Mouse (Mus musculus): ENCODE results near the gene Gm20388. TPM values are rescaled to one million over a fixed set of nuclear protein-coding genes. Genes with fewer than 3 reads are reported as not detected.

Gene Gm20388
- polyA plus RNA-seq, 1 experiment from 2014 or later = 47.1 TPM

DNA sequence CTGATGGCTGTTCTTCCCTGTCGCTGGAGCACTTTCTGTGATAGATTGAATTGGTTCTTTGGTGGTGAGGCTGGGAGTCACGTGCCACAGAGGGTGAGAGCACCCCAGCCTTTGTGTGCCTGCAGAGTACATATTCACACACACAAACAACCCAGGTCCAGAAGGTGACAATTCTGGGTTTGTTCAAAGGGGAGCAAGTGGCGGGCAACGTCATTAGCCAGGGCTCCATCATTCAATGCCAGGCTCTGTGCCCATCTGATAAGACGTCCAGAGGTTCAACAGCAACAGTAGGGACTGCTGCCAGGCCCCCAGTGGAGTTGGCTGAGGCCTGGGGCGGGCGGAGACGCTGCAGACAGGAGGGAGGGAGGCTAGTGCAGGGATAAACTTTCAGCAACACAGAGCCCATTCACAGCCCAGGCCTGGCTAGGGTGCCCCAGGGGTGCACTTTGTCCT, 1253.4 kb downstream of the Gm20388 start:
- 40% methylated on average over 8 of the region's 8 CpGs for WGBS (ENCODE audit: missing documents)
- Histone ChIP-seq H3K4me3 (ENCODE audit: inconsistent target) (no peak overlapping the region), H3K27ac (no peak overlapping the region), H3K79me2 (ENCODE audit: inconsistent target) (no peaks in the 10 kb centered on the region), H3K36me3 (ENCODE audit: inconsistent target) (no peaks in the 10 kb centered on the region)

DNA sequence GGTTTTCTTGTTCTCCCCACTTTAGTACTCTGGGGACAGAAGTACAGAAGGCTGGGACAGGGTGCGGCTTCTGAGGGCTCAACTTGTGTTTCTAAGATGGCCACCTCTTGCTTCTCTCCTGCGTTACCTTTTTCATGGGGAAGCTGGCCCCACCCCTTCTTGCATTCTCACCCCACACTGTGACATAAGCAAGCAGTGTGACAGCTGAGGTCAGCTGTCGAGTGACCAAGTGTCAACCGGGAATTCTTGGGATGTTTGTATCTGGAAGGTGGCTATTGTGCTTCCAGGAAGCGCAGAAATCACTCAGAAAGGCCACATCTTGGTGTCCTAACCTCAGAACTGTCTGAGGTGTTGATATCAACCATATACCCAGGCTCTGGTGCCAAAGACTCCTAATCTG, 1257.4 kb downstream of the Gm20388 start:
- no peaks in the 10 kb centered on the region for H3K36me3 ChIP-seq (ENCODE audit: inconsistent target)
- no peaks in the 10 kb centered on the region for H3K79me2 ChIP-seq (ENCODE audit: inconsistent target)
- H3K27ac ChIP-seq = no peak overlapping the region
- 94% methylated on average over 5 of the region's 5 CpGs for WGBS (ENCODE audit: missing documents)
- no peak overlapping the region for H3K4me3 ChIP-seq (ENCODE audit: inconsistent target)

DNA sequence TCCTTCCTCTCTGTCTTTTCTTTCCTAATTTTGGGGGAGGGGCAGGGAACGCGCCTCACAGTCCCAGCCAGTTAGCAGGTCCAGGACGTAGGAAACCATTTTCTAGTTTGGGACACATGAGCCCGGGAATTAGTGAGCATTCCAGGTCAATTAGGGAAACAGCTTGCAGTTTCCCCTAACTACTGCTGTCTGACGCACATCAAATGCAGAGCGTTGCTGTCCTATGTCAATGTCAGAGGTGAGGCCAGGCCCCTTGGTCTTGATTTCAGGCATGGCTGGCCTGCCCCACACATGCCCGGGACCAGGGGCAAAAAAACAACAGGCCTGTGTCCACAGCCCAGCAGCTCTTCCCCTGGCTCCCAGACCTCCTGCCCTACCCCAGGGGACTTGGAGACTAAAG, 1259.5 kb downstream of the Gm20388 start:
- Histone ChIP-seq H3K27ac (no peak overlapping the region), H3K36me3 (ENCODE audit: inconsistent target) (no peaks in the 10 kb centered on the region), H3K4me3 (ENCODE audit: inconsistent target) (no peak overlapping the region), H3K79me2 (ENCODE audit: inconsistent target) (no peaks in the 10 kb centered on the region)
- 72% methylated on average over 7 of the region's 7 CpGs for WGBS (ENCODE audit: missing documents)

DNA sequence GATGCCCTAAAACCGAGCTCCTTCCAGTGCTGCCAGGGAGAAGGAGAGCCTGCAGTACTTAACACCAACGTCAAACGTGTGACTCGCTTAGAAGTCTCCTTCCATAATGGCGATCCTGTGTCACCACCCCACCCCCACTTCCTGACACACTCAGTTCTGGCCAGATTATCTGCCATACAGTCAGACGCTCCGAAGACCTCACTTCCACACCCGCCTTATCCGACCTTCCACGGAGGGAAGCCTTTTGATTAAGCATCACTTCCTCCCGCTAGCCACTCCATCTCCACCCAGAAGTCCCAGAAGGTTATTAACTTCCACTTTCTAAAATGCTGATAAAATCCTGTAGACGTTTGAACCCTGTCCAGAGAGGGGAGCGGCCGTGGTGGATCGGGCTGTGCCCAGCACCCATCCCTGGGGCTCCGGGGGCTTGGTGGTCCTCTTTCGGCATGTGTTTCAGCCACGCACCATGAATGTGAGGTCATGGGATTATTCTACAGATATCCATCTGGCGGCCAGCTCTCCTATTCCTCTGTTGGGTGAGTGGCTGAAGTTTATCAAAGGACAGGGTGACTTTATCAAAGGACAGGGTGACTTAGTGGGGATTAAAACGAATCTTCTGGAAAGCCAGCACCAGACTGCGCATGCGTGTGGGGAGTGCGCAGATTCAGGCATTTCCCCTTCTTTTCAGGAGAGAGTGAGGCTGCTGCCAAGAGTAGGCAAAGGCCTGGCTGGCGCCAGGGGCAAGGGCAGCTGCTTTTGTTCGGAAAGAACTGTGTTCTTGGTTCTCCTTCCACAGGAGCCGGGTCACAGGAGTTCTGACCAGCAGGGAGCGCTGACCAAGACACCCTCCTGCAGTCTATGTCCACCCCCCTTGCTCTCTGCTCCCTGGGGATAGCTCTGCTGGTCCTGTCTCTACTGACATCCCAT, 1260.2 kb downstream of the Gm20388 start:
- Histone ChIP-seq H3K27ac (no peak overlapping the region), H3K4me3 (ENCODE audit: inconsistent target) (no peak overlapping the region), H3K79me2 (ENCODE audit: inconsistent target) (no peaks in the 10 kb centered on the region), H3K36me3 (ENCODE audit: inconsistent target) (no peaks in the 10 kb centered on the region)
- WGBS (ENCODE audit: missing documents) = 36% methylated on average over 27 of the region's 27 CpGs

DNA sequence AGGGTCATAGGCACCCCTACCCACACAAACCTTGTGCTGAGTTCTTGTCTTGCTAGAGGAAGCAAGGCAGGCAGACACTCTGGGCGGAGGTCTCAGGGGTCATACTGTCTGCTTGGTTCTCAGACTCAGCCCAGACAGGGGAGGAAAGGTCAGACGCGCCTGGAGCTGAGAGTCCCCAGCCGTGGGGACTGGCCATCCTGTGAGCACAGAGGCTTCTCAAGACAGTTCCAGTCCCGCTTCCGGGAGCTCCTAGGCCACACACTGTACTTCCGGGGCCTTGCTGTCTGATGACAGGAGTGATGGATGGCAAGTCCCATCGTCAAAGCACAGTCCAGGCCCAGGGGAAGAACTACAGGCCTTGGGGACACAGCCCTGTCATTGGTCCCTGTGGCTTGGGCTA, 1261.9 kb downstream of the Gm20388 start:
- 88% methylated on average over 8 of the region's 8 CpGs for WGBS (ENCODE audit: missing documents)

DNA sequence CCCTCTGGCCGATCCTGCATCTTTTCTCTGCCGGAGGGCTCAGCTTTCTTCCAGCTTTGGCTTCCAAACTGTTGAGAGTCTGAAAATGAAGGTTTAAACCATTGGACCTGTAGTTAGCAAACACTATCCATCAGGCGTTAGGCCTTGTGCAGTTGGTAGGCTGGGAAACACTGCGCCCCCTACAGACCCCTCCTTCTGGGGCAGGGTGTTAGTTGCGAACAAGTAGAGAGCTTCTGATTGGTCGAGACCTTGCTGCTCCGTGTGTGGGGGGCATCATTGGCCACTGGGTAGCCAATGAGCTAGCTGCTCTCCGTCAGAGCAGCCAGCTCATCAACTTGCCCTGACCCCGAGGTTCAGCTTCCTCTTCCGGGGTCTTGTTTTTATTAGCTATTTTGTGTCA, 1263.5 kb downstream of the Gm20388 start:
- Histone ChIP-seq H3K36me3 (ENCODE audit: inconsistent target) (no peaks in the 10 kb centered on the region), H3K27ac (no peak overlapping the region), H3K4me3 (ENCODE audit: inconsistent target) (no peak overlapping the region), H3K79me2 (ENCODE audit: inconsistent target) (no peaks in the 10 kb centered on the region)
- WGBS (ENCODE audit: missing documents) = 79% methylated on average over 10 of the region's 10 CpGs

More for the DNA sequence above, 1261.9 kb downstream of the Gm20388 start:
- Histone ChIP-seq H3K36me3 (ENCODE audit: inconsistent target) (no peaks in the 10 kb centered on the region), H3K79me2 (ENCODE audit: inconsistent target) (no peaks in the 10 kb centered on the region), H3K4me3 (ENCODE audit: inconsistent target) (no peak overlapping the region), H3K27ac (no peak overlapping the region)

DNA sequence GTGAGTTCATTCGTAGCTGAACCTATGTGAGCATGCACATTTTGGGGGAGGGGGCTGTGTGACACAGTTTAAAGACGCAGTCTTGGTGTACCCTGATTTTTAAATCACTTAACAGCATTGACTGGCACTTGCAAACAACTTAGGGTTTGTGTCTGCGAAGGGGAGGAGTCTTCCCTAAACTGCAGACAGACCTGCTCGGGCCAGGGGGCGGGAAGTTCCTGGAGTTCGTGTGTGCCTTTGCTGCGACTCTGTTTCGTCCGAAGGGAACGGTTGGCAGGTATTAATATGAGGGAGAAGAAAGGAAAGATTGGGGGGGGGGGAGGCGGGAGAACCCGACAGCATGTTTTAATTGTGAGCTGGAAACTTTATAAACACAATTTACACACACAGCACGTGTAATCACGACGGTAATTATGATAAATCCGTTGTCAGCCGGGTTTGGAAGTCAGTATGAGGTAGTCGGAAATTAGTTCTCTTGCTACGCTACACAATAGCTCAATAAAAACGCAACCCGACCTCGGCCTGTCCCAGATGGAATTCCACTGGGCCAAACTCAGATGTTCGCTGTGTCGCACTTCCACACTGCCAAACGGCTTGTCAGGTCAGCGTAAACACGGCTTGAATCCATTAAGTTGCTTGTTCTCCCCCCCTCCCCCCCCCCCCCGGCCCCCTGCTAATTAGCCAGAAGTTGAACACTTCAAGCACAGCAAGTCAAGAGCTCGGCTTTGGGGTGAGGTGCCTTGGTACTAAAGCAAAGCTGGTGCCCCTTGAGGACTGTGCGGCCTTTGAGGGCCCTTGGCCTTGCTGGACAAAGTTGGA, 1264.3 kb downstream of the Gm20388 start:
- no peaks in the 10 kb centered on the region for H3K79me2 ChIP-seq (ENCODE audit: inconsistent target)
- H3K27ac ChIP-seq = no peak overlapping the region
- 91% methylated on average over 28 of the region's 30 CpGs for WGBS (ENCODE audit: missing documents)
- H3K4me3 ChIP-seq (ENCODE audit: inconsistent target) = no peak overlapping the region
- H3K36me3 ChIP-seq (ENCODE audit: inconsistent target) = no peaks in the 10 kb centered on the region

DNA sequence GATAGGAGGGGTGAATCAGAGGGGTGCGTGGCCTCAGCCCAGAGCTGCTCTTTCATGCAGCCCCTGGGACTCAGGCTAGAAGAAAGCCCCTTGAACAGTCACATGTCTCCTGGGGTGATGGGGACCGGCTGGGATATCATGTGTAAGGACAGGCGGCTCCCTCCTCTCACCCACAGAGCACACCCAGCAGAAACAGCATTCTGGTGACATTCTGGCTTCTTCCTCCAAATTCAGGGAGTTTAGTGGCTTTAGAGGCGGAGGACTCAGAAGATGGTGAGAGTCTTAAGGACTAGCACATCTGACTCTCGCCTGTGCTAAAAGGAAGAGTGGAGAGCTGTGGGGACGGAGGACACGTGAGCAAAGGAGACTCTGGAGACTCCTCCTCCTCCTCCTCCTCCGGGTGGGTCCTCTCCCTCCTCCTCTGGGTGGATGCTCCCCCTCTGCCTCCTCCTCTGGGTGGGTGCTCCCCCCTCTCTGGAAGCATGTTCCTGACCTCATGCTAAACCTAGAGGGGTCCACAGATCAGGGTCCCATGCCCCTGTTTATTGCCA, 1265.0 kb downstream of the Gm20388 start:
- H3K27ac ChIP-seq = no peak overlapping the region

DNA sequence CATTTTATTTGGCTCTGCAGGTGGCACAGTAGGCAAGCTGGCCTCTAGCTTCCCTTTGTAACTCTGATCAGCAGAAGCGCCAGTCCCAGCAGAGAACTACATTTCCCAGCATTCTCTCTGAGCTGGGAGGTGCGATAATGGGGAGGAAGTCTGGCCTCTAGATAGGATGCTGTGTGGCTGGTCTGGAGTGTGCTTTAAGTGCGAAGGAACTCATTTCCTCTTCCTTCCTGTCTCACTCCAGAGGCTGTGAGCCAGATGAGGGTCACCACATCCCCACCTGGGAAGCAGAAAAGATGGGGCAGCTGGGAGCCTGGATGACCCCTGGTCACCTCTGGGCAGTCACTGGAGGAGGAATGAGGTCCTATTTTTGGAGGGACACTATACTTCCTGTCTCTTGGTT, 1265.7 kb downstream of the Gm20388 start:
- Histone ChIP-seq H3K4me3 (ENCODE audit: inconsistent target) (no peak overlapping the region), H3K27ac (no peak overlapping the region), H3K79me2 (ENCODE audit: inconsistent target) (no peaks in the 10 kb centered on the region), H3K36me3 (ENCODE audit: inconsistent target) (no peaks in the 10 kb centered on the region)
- 7% methylated on average over 3 of the region's 3 CpGs for WGBS (ENCODE audit: missing documents)

More for the DNA sequence above, 1265.0 kb downstream of the Gm20388 start:
- H3K36me3 ChIP-seq (ENCODE audit: inconsistent target) = no peaks in the 10 kb centered on the region
- 84% methylated on average over 8 of the region's 8 CpGs for WGBS (ENCODE audit: missing documents)
- H3K4me3 ChIP-seq (ENCODE audit: inconsistent target) = no peak overlapping the region
- no peaks in the 10 kb centered on the region for H3K79me2 ChIP-seq (ENCODE audit: inconsistent target)

DNA sequence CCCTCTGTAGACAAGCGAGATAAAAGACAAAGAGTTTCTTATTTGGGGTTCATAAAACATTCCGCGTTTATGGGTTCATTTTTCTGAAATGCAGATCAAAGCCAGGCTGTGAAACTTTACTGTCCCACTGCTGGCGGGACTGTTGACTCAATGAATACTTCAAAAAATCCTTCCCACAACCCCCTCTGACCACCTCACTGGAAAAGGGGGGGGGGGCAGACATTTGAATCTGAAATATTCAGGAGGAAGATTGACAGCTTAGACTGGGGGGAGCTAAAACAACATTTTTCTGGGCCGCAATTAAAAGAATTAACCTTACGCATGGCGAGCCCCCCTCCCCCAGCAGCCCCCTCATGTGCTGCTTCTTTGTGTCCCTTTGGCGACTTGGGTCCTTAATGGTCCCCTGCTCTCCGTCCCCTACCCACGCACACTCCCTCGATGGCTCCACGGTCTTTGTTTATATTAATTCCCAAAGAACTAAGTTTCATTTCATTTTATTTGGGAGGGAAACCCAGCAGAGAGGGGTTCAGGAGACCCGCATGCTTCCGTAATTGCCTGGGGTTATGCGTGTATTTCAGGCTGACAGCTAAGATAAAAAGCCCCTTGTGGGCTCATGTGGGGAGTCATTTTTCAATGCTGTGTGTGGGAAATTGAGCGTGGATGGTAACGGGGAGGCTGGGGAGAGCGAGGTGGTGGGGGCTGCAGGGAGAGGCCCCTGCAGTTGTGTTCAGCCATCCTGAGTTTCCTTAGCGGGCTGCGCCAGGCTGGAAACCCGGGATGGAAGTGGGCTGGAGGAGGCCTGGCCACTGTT, 1270.0 kb downstream of the Gm20388 start:
- H3K4me3 ChIP-seq (ENCODE audit: inconsistent target) = no peak overlapping the region
- WGBS (ENCODE audit: missing documents) = 91% methylated on average over 21 of the region's 21 CpGs
- no peaks in the 10 kb centered on the region for H3K79me2 ChIP-seq (ENCODE audit: inconsistent target)
- H3K27ac ChIP-seq = no peak overlapping the region
- H3K36me3 ChIP-seq (ENCODE audit: inconsistent target) = no peaks in the 10 kb centered on the region

DNA sequence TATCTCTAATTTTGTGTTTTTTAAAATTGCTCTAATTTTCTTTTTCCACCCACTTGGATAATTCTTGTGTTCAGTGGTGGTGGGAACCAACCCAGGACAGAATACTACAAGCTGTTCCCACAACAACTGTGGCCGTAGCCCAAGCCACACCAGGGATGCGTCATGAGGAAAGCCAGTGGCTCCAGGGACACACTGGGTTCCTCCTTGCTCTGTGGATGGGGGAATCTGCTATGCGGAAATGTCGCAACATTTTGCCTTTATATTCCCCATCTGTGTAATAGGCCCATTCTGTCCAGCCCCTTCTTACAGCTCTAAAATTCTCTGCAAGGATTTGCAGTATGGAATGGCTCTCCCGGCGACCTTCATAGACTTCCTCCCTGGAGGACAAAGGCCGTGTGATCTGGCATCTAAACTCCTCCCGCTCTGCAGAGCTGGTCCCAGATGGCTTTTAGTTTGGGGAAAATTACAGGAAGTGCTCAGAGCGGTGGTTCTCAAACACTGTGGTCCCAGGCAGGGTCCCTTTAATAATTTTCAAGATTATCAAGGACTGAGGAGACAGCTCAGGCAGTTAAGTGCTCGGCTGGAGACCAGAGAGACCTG, 1270.7 kb downstream of the Gm20388 start:
- H3K4me3 ChIP-seq (ENCODE audit: inconsistent target) = no peak overlapping the region
- 82% methylated on average over 10 of the region's 10 CpGs for WGBS (ENCODE audit: missing documents)
- no peaks in the 10 kb centered on the region for H3K79me2 ChIP-seq (ENCODE audit: inconsistent target)
- no peaks in the 10 kb centered on the region for H3K36me3 ChIP-seq (ENCODE audit: inconsistent target)
- H3K27ac ChIP-seq = no peak overlapping the region

DNA sequence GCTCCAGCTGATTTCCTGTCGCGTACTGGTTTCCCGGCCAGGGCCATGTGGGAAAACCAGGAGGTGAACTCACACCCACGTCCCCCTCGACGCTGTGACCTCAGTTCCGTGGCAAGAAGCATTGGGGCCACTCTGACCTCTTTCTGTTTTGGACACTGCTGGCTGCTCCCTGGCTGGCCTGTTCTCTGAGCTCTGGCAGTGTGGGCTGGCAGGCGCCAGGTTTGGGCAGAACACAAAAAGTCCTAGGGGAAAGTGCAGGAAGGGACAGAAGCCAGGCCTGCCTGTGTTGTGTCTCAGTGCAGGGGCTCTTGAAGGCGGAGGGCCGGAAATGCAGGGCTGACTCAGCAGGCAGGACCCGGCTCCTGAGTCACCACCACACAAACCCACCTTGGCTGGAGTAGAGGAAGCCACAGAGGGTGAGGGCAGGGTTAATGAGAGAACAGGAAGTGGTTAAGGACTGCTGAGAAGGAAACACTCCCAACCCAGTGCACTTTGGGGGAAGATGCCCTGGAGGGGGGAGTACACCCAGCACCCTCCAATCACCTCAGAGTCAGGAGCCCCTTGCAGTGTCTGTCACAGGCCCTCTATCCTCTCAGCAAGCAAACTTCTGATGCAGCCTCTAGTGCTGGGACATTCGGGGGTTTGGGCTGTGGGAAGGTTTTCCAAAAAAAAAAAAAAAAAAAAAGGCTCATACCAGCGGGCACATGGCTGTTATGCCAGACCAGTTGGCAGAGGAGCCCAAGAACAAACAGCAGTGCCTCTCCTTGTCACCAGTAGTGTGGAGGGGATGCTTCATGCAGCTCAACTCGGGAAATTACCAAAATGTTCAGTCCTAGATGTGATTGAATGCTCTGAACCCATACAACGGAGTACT, 1277.1 kb downstream of the Gm20388 start:
- no peaks in the 10 kb centered on the region for H3K79me2 ChIP-seq (ENCODE audit: inconsistent target)
- H3K36me3 ChIP-seq (ENCODE audit: inconsistent target) = no peaks in the 10 kb centered on the region
- no peak overlapping the region for H3K27ac ChIP-seq
- 18% methylated on average over 14 of the region's 15 CpGs for WGBS (ENCODE audit: missing documents)
- H3K4me3 ChIP-seq (ENCODE audit: inconsistent target) = no peak overlapping the region

DNA sequence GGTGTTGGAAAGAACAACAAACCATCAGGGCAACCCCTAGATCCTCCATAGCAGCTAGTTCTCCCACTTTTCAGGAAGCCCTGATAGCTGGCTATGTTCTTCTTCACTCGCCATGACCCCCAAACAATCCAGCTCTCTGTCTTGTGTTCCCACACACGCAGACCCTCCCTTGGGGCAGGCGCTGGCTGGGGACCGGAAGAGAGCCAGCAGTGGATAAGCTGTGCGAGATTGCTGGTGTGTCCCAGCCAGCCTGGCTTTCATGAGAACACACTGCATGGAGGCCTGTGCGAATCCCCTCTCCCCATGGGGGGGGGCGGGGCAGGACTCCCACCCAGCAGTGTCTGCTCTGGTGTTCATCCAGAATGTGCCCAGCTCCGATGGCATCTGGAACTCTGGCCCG, 1278.4 kb downstream of the Gm20388 start:
- WGBS (ENCODE audit: missing documents) = 62% methylated on average over 9 of the region's 9 CpGs
- no peaks in the 10 kb centered on the region for H3K79me2 ChIP-seq (ENCODE audit: inconsistent target)
- H3K4me3 ChIP-seq (ENCODE audit: inconsistent target) = no peak overlapping the region
- no peaks in the 10 kb centered on the region for H3K36me3 ChIP-seq (ENCODE audit: inconsistent target)
- no peak overlapping the region for H3K27ac ChIP-seq

Data from macrophage (primary cell).